Mouse (Mus musculus) adrenal gland, adult 2 months (tissue): ENCODE data around the gene Pcdh15. TPM values are rescaled to one million over a fixed set of nuclear protein-coding genes. Genes with fewer than 3 reads are reported as not detected.
A peak's percentile ranks its signal among the peaks of the same experiment; 100 is the strongest.

Experiments
- DNase-seq: peaks from one replicate; pipeline ENCODE4 v3.0.0; 2021
- polyA plus RNA-seq: library from polyadenylated mRNA; depleted of rRNA; stranded (reverse); fragments of >200 nt; gene quantifications from 2 replicates; pipeline ENCODE4 v1.2.3, GENCODE M21; 2012
- total RNA-seq, 2 experiments: library from RNA; stranded (reverse); gene quantifications; 2 replicates each; pipeline ENCODE4 v1.2.3; 2021

The Pcdh15 gene
- total and polyA plus RNA-seq, 3 experiments: 1.2 to 7.9 (median 5.0) TPM

DNA sequence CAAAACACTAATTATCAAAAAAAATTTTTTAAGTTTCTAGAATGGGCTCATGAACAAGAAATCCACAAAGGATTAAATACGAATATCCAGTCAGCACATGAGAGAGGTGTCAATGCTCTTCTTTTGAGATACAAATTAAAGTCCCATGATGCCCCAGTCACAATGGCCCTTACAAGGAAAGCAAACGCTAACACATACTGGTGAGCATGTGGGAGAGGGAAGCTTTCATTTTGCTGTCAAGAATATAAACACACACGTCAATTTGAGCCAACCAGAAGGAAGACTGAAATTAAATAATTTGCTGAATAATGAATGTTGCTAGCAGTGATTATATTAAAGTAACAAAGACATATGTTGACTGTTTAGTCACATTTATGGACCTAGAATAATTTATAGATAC is 1470.5 kb downstream of the Pcdh15 start:
- no peak for DNase-seq

DNA sequence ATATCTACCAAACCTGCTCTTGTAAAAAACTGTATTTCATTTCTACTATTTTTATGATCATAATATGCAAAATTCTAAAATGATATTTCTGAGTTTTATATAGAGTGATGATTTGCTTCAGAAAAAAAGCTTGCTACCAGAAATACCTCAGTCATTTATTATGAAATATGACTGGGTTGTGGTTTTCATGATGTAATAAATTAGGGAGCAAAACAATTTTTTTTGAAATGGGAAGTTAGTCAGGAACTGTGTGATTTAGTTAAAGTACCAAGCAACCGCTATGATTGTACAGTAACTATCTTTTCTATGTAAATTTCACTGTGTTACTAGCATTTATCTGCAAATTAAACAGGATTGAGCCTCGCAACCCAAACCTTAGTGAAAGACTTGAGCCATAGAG is 1480.8 kb downstream of the Pcdh15 start:
- no peak for DNase-seq

DNA sequence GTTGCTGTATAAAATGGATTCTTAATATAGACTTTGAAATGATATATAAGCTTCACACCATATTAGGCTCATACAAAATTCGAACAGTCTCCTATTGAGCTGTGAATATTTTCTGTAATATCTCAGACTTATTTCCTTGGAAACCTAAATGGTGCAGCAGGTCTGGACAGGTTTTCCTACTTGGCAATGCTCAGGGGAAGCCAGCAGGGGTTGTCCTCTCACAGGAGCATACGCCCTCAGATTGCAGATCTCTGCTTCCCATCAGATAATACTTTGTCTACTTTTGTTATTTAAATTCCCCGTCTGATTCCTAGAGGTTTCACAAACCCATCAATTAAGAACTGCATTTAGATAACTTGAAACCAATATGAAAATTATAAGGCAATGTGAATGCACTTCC is 1492.7 kb downstream of the Pcdh15 start:
- DNase-seq: no peak

DNA sequence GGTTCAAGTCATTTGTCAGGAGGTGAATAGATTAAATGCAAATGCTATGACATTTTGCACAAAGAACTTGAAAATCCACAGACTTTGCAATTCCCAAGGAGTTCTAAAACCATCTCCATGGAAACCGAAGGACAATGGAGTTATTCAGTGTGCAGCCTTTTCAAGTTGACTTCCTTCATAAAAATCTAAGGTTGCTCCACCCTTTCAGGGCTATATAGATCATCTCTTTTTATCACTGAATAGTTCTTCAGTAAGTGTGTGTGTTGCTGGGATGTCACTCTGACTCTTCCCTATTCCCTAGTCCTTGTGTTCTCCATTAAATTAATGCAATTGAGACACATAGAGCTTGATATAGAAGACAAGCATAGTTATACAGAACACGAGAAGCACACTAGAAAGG is 1508.5 kb downstream of the Pcdh15 start:
- DNase-seq: no peak

DNA sequence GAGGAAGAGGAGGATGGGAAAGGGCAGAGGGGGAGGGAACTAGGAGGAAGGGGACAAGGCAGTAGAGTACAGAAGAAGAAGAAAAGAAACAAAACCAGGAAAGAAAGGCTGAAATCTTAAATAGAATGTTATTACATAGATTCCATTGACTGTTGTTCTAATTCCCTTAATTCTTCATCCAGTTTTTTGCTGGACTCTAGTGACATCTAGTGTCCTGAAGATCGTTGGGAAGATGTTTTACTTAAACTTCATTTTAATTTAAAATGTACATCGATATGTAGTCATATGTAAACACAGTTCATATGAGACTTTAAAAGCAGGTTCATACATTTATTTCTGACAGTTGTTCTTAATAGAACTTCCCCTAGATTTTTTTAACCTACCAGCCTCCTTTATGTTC is 1522.7 kb downstream of the Pcdh15 start:
- DNase-seq: no peak

DNA sequence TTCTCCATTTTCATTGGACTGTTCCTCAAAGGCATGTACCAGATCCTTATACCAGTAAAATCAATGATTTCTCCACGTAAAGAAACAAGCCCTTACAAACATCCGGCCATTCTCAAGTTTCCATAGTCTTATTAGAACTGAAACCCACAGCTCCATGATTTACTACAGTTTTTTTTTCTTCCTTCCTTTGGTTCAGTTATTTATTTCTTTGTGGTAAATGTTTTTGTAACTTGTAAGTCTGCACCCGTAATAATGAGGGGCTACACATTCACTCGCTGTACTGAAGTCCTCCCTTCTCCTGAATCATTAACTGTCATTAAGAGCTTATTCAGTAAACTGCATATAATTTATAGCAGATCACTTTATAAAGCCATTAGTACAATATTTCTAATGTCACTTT is 1526.6 kb downstream of the Pcdh15 start:
- no peak for DNase-seq

DNA sequence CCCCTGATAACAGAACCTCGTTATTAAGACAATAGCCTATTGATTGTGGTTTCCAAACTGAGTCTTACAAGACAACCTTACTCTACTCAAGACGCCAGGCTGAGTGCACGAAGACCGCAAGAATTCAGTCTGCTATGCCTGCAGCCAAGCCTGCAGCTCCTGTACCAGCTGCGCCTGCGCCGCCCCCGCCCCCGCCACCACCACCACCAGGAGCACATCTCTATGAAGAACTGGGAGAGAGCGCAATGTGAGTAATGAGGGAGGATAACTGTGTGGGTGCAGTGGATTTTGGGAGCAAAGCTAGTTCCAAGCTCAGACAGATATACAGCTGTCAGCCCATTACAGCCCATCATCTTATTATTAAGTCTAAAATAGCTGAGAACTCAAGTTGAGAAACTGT is 1527.5 kb downstream of the Pcdh15 start:
- no peak for DNase-seq

DNA sequence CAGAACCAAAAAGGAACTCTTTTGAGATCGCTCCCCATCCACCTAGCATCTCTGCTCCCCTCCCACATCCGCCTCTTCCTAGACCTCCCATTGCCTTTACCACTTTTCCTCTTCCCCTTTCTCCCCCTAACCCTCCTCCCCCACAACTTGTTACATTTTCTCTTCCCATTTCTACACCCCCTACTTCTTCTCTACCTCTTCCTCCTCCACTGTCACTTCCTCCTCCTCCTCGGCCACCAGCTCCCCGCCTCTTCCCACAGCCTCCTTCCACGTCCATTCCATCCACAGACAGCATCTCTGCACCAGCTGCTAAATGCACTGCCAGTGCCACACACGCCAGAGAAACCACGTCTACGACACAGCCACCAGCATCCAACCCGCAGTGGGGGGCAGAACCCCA is 1532.2 kb downstream of the Pcdh15 start:
- DNase-seq: no peak

DNA sequence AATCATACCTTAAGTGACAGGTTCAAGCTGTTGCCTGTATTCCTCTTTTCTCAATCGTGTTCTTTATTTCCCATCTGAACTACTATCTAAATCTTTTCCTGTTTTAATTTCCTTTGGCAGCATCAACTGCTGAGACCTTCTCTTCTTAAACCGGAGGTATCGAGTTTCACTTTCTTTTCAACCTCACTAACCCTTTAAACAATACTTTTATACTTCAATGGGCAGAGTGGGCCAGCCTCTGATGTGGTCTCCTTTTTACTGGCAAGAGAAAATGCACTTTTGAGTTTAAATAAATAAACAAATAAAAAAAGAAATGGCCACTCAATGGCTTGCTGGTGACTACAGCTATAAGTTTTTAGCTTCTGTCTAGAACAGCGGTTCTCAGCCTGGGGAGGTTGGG is 1537.9 kb downstream of the Pcdh15 start:
- DNase-seq: no peak

DNA sequence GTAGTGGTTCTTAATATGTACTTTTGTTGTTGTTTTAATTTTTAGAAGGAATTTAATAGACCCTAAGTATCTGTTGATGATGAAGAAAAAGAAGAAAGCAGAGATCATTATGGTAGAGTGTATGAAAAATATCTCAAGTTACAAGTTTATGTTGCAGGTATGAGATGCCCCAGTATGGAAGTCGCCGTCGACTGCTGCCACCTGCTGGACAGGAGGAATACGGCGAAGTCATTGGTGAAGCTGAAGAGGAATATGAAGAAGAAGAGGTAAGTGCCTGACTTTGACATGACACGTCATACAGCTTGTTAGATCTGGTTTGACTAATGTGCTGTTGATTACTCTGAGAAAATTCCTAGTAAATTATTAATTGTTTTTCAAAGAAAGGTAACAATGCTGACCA is 1543.0 kb downstream of the Pcdh15 start:
- peak; percentile 8 for DNase-seq

DNA sequence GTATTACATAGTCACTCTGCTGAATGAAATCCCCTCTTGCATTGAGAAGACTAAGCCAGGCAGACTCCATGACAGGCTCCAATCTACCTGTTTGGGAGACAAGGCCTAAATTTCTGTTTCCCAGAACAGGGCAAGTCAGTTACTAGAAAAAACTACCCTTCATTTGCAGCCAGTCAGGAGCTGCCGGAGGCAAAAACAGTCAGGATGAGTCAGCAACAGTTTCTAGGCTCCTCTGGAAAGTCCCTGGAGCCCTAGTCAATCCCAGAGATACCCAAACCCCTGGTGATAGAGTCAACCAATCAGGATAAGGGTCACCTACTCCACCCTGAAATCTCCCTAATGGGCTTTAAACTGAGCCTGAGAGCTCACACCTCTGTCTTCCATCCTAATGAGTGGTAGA is 1564.0 kb downstream of the Pcdh15 start:
- no peak for DNase-seq

DNA sequence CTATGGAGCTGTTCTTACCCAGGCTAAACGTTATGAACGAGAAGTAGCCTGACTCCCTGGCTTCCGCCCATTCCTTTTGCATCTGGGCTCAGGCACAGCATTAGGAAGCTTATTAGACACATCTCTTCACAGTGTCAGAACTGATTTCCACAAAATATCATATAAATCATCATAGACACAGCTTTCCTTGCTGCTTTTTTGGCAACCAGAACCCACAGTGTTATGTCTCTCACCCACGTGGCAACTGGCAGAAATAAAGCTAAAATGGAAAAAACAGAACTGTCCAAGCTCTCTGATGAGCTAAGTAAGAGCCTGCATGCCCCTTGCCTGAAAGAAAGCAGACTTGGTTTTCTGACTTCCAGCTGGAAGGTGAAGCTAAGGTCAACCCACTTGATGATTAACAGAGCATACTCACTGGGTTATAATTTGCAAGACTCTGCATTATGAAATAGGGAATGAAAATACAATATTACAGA is 1580.9 kb downstream of the Pcdh15 start:
- peak; percentile 3 for DNase-seq

DNA sequence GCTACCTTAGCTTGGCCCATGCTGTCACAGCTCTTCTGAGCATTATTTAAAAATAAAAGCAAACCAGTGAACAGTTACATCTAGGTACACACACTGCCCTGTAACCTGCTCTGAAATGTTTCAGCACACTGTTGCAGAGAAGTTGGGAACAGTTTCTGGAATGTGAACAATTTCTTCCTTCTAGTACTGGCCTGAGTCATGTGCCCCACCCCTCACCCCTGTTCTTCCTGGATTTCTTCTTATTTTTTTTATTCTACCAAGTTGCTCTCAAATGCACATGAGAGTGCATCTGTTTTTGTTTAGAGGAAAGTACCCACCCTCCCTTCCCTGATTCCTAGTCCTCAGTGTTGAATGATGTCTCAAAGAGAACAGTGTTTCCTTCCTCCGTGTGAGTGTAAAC is 1581.4 kb downstream of the Pcdh15 start:
- no peak for DNase-seq
